Mouse (Mus musculus) frontal cortex, postnatal 25 days (tissue): ENCODE results near the gene Kif2c.

ENCODE experiments used
- DNase-seq, 2 experiments: peaks; one replicate each; pipeline ENCODE4 v3.0.0; 2022; ENCODE audit warnings: low spot score in 2 of 2

Gene Kif2c

GRCm38 (mm10) chr4:117120445-117121414, 61.7 kb downstream of the Kif2c start:
- DNase-seq: peak; percentile 82 to 90

GRCm38 (mm10) chr4:117120052-117120444, 62.4 kb downstream of the Kif2c start:
- no peak for DNase-seq

GRCm38 (mm10) chr4:117119636-117120035, 62.8 kb downstream of the Kif2c start:
- no peak for DNase-seq

GRCm38 (mm10) chr4:117117931-117118330, 64.5 kb downstream of the Kif2c start:
- DNase-seq: no peak

- DNase-seq: no peak
Observed at GRCm38 (mm10) chr4:117115592-117115991, 66.8 kb downstream of the Kif2c start.

GRCm38 (mm10) chr4:117113237-117113636, 69.2 kb downstream of the Kif2c start:
- no peak for DNase-seq

GRCm38 (mm10) chr4:117110985-117111384, 71.5 kb downstream of the Kif2c start:
- no peak for DNase-seq

- DNase-seq: no peak
Observed at GRCm38 (mm10) chr4:117110249-117110648, 72.2 kb downstream of the Kif2c start.
